Mouse (Mus musculus) splenic B cell, adult 2 months (primary cell): ENCODE measurements at regions not wholly inside any gene's neighbourhood (a gene's known extent, or its start where the extent isn't known, plus 50 kb on each side); places are given as distances from the start of the nearest gene placed in this dataset.

Source experiments
- DNase-seq: peaks from one replicate; pipeline ENCODE4 v3.0.0-alpha.2; 2011; ENCODE audit warnings: low read depth, low spot score
- H3K27me3 ChIP-seq: 2 replicates; pipeline ENCODE4 v1.6.1; 2012; ENCODE audit warnings: mild to moderate bottlenecking, low read length, moderate library complexity, mixed read lengths; ENCODE audit not compliant: control insufficient read depth, poor library complexity, insufficient read depth, severe bottlenecking
- H3K36me3 ChIP-seq: 2 replicates; pipeline ENCODE4 v1.6.1; 2012; ENCODE audit warnings: mild to moderate bottlenecking, low read length, moderate library complexity, mixed read lengths; ENCODE audit not compliant: control insufficient read depth, poor library complexity, insufficient read depth, severe bottlenecking

- no peak for DNase-seq
- Histone ChIP-seq H3K27me3 (no peaks in the 10 kb centered on the region), H3K36me3 (no peaks in the 10 kb centered on the region)
Observed at GRCm38 (mm10) chr13:38878718-38879669, 81.7 kb downstream of the Slc35b3 start.

DNA sequence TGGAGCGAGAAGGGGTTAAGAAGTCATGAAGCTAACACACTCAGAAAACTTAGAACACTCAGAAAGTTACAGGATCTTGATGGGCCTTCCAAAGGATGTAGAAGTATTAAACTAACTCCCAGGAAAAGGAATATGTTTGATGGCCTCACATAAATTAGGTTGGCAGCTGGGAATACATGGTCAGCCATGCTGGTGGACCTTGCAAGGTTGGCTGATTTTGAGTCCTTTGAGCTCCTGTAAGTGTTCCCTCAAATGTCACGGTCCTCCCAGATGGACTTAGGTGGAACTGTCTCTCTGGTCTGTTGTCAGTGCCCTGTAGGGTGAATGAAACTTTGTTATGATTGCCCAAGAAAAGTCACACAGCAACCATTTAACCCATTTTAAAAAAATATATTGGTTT lies 84.8 kb downstream of the Slc35b3 start:
- no peaks in the 10 kb centered on the region for H3K27me3 ChIP-seq
- DNase-seq, result no peak
- H3K36me3 ChIP-seq, result no peaks in the 10 kb centered on the region

GRCm38 (mm10) chr13:38864002-38864401 lies 96.7 kb downstream of the Slc35b3 start:
- H3K27me3 ChIP-seq, result no peaks in the 10 kb centered on the region
- no peaks in the 10 kb centered on the region for H3K36me3 ChIP-seq
- DNase-seq, result no peak

GRCm38 (mm10) chr13:38855742-38856141 lies 104.9 kb downstream of the Slc35b3 start:
- DNase-seq, result no peak
- Histone ChIP-seq H3K27me3 (no peaks in the 10 kb centered on the region), H3K36me3 (no peaks in the 10 kb centered on the region)

DNA sequence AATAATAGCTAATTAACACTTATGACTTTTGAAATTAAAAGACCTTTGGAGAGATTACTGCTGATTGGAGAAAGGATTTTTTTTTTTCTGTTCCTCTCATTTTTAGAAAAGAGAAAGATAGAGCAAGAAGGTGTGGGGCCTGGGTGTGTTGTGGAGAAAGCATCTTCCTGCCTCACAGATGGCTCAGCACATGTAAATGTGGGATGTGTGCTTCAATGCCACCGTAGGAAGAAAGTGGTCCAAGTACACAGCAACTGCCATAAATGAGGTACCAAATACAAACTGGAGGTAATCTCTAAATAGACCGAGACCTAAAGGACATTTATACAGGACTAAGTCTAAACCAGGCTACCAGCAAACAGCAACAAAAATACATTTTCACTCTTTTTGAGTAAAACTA lies 105.7 kb downstream of the Slc35b3 start:
- H3K36me3 ChIP-seq, result no peaks in the 10 kb centered on the region
- H3K27me3 ChIP-seq, result no peaks in the 10 kb centered on the region
- no peak for DNase-seq

DNA sequence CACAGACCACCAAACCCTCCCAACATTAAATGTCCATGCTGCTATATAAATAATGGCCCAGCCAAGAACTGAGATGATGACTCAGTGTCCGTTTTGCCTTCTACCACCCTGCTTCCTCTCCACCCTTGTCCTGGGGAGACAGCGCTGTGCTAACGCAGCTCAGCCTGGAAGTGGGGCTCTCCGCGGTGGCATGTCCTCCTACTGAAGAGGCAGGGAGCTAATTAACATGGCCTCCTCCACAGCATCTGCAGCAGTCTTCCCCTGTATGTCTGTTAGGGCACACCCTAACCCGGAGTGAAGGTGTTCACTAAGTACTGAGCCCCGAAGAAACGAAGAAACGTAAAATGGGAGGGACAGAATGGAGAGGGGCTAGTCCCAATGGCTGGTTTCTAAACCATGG lies 107.8 kb downstream of the Slc35b3 start:
- Histone ChIP-seq H3K36me3 (no peaks in the 10 kb centered on the region), H3K27me3 (no peaks in the 10 kb centered on the region)
- no peak for DNase-seq

DNA sequence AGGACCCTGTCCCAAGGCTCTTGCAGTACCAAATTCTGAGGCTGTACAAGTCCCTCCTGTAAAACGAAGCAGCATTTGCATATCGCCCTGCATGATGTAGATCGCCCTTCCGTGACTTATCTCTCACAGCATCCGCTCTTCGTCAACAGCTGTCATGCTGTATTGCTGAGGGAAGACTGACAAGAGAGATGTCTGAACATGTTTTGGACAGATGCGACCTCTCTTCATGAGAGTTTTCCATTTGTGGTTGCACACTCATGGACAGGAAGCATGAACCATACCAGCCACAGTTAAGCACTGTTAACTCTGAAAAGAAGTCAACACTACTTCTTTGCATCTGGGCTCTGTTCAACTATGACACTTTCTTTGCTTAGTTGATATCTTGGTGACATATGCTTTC lies 108.9 kb downstream of the Slc35b3 start:
- DNase-seq, result peak; percentile 9
- no peaks in the 10 kb centered on the region for H3K27me3 ChIP-seq
- no peaks in the 10 kb centered on the region for H3K36me3 ChIP-seq

GRCm38 (mm10) chr13:38838231-38838630 lies 122.4 kb downstream of the Slc35b3 start:
- DNase-seq, result no peak
- Histone ChIP-seq H3K36me3 (no peaks in the 10 kb centered on the region), H3K27me3 (no peaks in the 10 kb centered on the region)

- no peaks in the 10 kb centered on the region for H3K27me3 ChIP-seq
- DNase-seq, result no peak
- H3K36me3 ChIP-seq, result no peaks in the 10 kb centered on the region
Observed at GRCm38 (mm10) chr13:38825649-38826048, 135.0 kb downstream of the Slc35b3 start.

DNA sequence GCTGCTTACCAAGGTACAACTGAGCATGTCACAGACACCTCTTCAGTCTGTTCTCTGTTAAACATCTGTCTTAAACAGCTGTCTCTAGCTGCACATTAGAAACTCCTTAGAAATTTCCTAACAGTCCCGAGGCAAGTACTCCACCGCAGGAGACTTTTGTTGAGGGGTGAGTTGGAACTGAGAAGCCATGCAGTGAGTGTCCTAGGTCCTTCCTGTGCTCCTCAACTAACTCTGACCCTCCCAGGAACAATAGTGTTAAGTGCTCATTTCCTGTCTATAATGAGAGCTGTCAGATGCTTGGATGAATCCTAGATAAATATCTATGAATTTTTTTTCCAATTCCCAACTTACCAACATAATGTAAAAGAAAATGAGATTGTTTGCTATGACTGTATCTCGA lies 141.1 kb downstream of the Slc35b3 start:
- DNase-seq, result no peak
- Histone ChIP-seq H3K36me3 (no peaks in the 10 kb centered on the region), H3K27me3 (no peaks in the 10 kb centered on the region)

DNA sequence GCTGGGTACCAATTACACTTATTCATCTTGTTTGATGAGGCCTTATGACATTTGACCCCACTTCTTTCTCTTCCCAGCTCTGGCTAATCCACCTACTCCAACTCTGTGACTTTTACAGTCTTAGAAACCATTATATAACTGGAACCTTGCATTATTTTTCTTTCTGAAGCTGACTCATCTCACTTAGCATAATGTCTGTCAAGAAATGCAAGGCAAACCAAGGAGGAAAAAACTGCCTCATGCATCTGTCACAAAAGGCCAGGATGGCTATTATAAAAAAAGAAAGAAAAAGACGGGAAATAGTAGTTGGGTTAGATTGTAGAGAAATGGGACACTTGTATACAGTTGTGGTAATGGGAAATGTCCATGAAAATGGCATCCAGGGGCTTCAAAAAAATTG lies 141.9 kb downstream of the Slc35b3 start:
- no peaks in the 10 kb centered on the region for H3K36me3 ChIP-seq
- H3K27me3 ChIP-seq, result no peaks in the 10 kb centered on the region
- DNase-seq, result no peak

- no peak for DNase-seq
- H3K36me3 ChIP-seq, result no peaks in the 10 kb centered on the region
- no peaks in the 10 kb centered on the region for H3K27me3 ChIP-seq
Observed at GRCm38 (mm10) chr13:38816296-38816695, 144.4 kb downstream of the Slc35b3 start.

DNA sequence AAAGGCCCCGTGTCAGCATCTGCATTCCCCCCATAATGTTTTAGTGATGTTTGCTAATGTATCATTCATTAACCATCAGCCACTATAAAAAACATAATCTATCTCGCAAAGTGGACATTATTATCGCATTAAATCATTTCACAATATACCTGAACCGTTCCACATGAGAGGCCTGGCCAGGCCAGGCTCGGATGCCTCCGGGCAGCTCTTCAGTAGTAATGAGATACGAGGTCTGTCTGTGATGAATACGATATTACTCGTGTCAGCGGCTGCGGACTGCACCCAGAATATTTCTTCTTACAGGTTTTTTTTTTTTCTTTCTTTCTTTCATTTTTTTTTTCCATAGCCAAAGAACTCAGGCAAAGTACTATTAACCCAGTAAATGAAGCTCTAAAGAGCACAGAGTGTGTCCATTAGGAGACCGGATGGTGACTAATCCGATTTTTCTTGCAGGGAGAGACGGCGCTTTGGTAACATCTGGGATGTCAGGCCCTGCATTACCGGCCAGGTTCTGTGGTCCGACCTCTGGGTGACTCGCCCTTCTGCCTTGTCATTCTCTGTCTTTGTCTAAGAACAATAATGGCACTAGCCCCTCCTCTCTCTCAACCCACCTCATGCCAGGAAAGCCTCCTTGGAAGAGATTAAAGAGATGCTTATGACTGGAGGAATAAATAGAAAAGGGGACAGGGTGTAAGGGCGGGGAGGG lies 145.5 kb downstream of the Slc35b3 start:
- no peak for DNase-seq
- no peaks in the 10 kb centered on the region for H3K27me3 ChIP-seq
- H3K36me3 ChIP-seq, result no peaks in the 10 kb centered on the region

GRCm38 (mm10) chr13:38798514-38798913 lies 139.7 kb upstream of the Eef1e1 start:
- no peak for DNase-seq
- H3K36me3 ChIP-seq, result no peaks in the 10 kb centered on the region
- no peaks in the 10 kb centered on the region for H3K27me3 ChIP-seq

DNA sequence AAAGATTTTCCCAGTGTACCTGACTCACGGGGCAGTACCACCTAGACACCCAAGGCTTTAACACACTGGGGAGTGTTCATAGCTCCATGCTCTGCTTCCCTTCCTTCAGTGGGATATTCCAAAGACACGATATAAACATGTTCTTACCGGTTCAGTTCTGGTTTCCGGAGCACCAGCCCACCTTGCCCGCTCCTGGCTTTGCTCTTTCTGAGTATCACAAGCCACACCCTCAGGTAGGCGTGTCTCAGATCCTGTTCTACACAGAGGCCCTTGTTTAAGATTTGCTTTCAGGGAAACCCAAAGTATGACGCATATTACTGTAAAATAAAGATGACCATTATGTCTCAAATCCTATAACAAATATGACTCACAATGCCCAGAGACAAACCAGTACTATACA lies 134.6 kb upstream of the Eef1e1 start:
- DNase-seq, result no peak
- no peaks in the 10 kb centered on the region; the same call in 1 of the 2 replicates for H3K27me3 ChIP-seq

More for the DNA sequence above, 134.6 kb upstream of the Eef1e1 start:
- no peaks in the 10 kb centered on the region for H3K36me3 ChIP-seq
